Mouse (Mus musculus) layer of hippocampus, adult 9-11 months (tissue): ENCODE measurements around the gene Fscn2.
A peak's percentile ranks its signal among the peaks of the same experiment; 100 is the strongest.
"Not testable (repeated sequence)": the region's sequence is repeated elsewhere in the genome, so short reads cannot be mapped to it uniquely, and the experiment has no call there.

Experiments
- DNase-seq: peaks from one replicate; pipeline ENCODE4 v3.0.0; 2022

Gene Fscn2

DNA sequence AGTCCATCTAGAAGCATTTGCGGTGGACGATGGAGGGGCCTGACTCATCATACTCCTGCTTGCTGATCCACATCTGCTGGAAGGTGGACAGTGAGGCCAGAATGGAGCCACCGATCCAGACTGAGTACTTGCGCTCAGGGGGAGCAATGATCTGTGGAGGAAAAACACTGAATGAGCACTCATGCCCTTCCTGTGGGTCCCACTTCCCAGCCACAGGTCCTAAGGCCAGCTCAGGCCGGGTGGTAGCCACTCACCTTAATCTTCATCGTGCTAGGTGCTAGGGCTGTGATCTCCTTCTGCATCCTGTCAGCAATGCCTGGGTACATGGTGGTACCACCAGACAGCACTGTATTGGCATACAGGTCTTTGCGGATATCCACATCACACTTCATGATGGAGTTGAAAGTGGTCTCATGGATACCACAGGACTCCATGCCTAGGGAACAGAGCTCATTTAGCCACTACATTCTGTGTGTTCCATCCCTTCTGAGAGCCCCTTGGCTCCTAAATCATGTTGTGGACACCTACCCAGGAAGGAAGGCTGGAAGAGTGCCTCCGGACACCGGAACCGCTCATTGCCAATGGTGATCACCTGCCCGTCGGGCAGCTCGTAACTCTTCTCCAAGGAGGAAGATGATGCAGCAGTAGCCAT is 14.8 kb upstream of the Fscn2 start:
- not testable (repeated sequence) for DNase-seq

DNA sequence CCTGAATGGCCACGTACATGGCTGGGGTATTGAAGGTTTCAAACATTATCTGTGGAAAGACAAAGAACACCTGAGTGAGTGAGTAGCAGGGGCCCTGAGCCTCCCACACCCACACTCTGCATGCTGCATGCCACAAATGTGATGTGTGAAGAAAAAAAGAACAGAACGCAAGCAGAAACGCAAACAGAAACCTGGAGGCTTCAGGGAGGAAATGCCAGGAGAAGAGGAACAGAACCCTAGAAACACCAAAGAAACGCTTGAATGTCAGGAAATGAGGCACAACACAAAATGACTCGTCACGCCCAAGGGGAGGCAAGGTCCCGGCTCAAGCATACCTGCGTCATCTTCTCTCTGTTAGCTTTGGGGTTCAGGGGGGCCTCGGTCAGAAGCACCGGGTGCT is 14.0 kb upstream of the Fscn2 start:
- no peak for DNase-seq

DNA sequence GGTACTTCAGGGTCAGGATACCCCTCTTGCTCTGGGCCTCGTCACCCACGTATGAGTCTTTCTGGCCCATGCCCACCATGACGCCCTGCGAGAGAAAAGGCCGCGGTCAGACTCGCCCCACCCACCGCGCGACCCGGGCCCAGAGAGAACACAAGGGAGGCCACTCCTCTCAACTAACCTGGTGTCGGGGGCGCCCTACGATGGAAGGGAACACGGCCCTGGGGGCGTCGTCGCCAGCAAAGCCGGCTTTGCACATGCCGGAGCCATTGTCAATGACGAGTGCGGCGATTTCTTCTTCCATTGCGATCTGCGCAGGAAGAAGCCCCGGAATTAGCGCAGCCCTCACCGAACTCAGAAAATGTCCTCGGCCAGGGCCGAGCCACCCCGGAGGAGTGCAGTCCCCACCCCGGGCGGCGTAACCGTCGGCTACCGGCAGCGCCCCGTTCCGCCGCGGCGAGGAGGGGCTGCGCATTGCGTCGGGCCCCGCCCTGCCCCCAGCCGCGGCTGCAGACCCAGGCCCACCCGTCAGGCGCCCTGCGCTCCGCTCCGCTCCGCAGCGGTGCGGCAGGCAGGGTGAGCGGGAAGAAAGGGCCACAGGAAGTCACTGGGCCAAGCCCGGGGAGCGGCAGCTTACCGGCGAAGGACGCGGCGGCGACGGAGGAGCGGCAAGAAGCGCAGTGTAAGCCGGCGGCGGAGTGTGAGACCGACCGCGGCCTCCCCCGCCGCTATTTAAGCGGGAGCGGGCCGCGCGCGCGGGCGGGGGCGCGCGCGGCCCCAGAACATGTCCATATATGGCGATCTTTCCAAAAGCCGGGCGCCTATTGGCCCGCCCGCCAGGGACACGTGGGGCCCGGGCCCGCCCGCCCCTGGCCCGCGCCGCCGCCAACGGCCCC is 13.3 kb upstream of the Fscn2 start, which contains the start of gene Actg1:
Actg1 (minus strand) TSS at position 752 of the 893 bp plus-strand sequence.
- peak; percentile 89 for DNase-seq

DNA sequence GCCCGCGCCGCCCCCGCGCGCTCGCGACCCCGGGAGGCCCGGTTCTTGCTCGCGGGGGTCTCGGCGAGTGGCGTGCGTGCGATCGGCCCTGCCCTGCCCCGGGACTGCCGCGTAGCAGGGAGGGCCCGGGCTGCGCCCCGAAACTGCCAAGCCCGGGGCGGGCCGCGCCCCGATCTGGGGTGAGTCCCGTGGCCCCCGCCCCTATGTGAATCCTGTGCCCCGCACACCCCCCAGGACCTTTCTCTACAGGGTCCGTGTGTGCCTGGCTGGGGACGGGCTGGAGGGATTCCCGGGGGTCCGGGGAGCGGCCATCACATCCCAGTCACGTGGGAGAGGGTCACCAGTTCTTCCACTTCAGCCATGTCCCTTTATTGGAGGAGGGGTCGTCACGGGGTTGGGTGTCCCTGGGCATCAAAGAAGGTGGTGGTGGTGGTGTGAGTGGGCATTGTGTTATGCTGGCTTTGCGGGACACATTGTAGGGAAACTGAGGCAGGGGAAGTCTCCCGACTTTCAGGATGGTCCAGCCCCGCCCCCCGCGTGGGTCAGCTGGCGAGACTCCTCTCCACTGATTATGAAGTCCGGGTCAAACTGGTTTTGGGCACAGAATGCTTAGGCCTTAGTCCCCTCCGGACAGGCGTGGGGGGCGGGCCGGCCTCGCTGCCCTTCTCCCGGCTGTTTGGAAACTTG is 12.5 kb upstream of the Fscn2 start:
- peak; percentile 72 for DNase-seq

DNA sequence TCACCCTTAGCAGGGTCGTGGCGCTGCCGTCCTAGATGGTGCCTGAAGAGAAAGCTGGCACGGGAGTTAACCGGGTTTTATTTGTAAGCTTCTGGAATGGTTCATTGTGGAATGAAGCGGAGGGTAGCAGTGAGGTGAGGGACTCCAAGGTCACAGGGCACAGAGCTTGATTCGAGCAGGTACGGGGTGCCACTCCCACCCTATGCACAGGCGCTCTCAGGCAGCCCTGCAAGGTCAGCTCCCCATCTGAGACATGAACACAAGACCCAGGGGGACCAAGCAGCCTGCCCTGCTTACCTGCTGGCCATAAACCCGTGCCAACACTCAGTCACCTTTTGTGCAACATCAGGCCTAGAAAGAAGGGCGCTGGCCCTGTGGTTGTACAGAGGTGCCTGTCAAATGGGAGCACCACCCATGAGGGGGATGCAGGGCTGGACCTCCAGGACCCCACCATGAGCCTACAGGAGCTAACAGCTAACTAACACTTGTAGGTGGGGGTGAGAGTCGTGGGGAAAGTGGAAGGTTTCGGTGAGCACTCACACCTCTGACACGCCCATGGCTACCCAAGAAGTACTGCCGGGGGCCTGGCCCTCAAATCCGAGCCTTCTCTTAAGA is 11.9 kb upstream of the Fscn2 start:
- DNase-seq, result peak; percentile 57

DNA sequence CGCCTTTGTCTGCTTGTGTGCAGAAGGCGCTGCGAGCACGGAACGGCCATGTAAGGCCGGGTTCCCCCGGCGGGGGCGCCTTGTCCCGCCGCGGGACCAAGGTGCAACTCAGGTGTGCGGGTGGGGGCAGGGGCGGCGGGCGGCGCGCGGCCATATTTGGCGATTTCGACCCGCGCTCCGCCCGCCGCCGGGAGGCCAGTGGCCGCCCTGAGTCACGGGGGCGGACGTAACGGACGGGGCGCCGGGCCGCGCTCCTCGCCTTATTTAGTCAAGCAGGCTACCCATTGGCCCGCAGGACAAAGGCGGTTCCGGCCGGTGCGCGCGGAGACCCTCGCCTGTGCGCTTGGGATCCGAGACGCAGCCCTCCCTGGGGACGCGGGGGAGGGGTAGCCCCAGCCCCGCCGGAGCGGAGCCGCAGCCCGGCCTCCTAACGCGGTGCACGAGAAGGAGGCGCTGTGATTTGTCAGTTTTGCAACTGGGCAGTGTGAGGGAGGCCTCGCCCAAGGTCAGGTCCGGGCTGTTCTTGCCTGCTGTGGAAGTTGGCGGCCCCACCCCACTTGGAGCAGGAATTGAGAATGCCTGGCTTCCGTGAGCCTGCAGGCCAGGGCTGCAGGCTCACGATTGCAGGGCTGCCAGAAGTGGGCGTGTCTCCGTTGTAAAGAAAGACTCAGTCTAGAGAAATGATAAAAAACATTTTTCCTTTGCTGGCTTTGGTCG is 11.2 kb upstream of the Fscn2 start:
- DNase-seq, result peak; percentile 84

DNA sequence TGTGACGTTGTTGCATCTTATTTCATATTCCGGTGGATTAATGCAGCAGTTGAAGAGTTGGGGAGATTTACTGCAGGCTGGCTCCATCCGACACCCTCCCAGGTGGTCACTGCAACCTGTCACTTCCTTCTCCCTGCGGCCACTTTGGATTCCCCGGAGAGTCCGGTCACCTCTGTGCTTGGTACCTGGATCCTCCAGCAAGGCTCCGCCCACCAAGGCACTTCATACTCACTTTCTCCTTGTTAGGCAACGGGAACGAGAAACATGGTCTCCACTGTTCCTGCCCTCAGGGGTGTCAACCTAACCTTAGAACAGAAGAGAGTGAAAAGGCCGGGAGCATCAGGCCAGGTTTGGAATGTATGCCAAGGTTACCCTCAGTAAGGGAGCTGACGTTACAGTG is 10.6 kb upstream of the Fscn2 start:
- DNase-seq, result no peak

DNA sequence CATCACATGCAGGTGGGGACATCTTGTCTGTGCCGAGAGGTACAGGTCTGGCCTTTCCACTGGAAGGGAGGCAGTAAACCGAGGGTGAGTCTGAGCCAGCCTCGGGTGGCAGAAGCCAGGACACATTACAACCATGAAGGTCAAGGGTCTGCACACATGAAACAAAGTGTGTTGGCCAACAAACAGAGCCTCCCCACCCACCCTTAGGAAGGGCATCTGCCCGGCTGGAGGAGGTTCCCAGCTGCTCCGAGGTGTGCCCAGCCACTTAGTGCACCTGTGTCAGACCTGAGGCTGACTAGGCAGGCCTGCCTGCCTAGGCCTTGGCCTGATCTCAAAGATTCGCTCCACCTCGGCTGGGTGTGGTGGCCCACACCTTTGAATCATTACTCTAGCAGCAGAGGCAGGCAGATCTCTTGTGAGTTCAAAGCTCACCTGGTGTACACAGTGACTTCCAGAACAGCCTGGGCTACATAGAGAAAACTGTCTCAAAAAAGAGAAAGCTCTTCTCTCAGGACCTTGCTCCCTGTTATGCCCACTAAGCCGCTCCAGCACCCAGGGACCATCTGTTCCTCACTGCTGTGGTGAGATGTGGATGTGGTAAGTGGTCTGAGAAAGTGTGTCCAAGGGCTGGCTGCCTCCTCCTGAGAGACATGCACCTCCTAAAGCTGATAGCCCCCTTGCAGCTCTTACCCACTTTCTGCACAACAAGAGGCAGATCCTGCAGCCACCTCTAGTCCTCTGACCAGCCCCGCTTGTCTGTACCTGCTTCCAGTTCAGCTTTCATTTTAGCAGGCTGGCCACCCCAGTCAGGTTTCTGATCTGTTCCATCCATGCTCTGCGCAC is 9.9 kb upstream of the Fscn2 start:
- DNase-seq, result no peak

DNA sequence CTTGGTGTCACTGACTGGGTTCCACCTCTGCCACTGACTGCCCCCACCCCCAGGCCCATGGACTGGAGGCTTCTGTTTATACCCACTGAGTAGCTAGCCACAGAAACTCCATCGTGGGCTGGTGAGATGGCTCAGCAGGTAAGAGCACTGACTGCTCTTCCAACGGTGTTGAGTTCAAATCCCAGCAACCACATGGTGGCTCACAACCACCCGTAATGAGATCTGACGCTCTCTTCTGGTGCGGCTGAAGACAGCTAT is 9.3 kb upstream of the Fscn2 start:
- DNase-seq, result not testable (repeated sequence)

DNA sequence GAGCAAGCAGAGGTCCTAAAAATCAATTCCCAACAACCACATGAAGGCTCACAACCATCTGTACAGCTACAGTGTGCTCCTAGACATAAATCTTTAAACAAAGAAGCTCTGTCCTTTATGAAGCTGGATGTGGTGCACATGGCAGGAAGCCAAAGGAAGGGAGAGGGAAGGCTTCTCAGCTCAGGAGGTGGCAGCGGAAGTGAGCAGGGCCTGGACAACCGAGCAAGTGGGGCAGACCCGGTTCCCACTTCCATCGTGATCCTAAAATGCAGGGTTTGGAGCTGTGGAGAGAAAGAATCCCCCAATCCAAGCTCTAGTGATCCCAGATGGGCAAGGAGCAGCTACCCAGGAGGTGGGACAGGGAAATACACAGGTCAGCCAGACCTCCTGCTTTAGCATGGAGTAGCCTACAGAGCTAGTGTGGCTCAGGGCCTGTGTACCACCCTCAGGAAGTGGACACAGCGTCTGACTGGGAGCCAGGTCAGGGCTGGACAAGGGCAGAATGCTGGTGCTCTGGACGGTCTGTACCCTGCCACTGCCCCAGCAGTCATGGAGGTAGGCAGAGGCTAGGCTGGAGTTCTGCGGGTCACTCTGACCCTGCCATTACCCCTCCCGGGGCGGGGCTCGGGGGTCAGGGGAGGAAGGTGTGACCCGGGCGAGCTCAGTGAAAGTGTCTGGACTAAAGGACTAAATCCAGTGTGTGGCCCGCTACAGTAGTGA is 8.6 kb upstream of the Fscn2 start:
- DNase-seq, result no peak

DNA sequence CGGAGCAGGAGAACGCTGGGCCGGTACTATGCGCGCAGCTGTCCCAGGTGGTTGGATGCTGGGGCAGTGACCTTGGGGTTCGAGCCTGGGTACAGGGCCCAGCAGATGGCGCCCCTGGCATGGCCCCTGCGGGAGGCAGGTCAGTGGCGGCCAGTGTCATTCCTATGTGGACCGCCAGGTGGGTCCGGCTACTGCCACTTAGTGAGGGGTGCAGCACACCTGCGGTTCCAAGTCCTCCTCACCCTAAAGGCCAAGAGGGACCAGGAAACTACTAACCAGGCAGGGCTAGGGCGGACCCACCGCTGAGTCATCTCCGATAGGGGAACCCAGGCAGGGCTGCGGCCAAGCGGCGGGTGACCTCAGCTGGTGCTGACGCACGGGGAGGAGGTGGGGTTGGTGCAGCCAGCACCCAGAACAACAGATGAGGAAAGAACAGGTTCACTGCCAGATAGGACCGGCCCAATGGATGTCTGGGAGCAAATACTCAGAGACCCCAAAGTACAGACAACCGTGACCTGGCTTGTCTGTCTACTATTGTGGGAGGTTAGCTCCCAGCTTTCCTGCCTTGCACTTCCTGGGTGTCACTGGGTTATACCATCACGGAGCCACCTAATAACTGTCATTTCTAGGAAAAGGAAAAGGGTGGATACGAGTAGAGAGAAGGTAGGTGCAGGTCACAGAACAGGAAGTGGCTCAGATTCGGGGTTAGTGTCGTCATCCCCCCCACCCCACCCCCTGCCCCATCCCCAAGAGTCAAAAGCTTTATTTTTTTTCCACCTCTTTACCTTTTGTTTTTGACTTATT is 7.6 kb upstream of the Fscn2 start:
- peak; percentile 70 for DNase-seq

DNA sequence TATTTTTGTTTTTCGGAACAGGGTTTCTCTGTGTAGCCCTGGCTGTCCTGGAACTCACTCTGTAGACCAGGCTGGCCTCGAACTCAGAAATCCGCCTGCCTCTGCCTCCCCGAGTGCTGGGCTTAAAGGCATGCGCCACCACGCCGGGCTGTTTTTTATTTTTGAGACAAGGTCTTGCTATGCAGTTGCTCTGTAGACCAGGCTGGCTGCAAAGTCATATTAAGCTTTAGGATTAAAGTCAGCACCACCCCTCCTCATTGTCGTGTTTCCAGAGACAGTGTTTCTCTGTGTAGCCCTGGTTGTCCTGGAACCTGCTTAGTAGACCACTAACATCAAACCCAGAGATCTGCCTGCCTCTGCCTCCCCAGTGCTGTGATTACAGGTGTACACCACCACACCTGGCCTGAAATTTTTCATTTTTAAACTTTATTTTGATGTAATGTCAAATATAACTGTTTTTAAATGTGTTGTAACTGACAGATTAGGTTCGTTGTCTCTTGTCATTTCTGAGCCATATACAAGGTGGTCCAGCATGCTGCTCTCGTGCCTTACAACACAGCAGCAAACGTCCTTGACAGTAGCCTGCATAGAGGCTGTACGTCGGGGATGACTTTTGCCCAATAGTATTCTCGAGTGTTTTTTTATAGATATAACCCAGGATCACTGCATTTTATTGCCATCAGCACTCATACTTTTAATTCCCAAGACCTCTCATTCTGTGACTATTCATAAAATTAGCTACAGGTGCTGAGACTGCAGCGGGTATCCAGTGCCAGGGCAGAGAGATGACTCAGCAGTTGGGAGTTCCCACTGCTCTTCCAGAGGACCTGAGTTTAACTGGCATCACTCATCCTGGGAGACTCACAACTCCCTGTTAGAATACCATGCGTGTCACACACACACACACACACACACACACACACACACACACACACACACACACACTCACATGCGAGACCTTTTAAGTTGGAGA is 6.7 kb upstream of the Fscn2 start:
- peak; percentile 4 for DNase-seq

DNA sequence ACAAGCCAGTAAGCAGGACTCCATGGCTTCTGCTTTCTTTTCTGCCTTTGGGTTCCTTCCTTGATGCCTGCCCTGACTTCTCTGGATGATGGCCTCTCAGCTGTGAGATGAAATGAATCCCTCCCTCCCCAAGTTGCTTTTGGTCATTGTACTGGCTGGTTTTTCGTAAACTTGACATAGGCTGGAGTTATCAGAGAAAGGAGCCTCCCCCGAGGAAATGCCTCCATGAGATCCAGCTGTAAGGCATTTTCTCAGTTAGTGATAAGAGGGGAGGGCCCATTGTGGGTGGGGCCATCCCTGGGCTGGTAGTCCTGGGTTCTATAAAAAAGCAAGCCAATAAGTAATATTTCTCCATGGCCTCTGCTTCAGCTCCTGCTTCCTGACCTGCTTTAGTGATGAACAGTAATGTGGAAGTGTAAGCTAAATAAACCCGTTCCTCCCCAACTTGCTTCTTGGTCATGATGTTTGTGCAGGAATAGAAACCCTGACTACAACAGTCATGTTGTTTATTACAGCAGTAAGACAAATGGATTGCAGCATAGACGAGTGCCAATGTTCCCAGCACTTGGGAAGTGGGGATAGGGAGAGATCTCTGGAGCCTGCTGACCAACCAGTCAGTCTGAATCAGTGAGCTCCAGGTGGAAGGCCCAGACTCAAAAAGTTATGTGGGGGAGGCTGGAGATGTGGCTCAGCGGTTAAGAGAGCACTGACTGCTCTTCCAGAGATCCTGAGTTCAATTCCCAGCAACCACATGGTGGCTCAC is 5.9 kb upstream of the Fscn2 start:
- DNase-seq, result no peak

DNA sequence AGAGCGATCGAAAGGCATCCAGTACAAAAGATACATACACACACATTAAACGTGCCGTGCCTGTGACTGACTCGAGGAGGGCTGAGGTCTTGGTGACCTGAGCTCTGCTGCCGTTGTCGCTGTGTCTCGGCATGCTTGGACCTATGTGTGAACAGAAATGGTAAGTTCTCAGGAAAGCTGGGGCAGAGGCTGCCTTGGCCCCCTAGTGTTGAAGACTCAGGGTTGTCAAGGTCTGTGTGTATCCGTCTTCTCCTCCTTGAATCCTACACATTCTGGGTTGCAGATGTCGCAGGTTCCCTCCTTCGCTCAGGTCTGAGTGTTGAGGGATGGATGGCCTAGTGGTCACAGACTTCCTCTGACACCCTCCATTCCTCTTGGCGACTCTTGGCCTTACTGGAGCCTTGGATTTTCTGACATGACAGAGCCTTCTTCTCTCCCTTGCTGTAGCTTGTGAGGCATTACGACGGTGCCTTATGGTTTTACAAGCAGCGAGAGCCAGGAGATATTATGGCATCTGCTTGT is 5.0 kb upstream of the Fscn2 start:
- DNase-seq, result no peak

DNA sequence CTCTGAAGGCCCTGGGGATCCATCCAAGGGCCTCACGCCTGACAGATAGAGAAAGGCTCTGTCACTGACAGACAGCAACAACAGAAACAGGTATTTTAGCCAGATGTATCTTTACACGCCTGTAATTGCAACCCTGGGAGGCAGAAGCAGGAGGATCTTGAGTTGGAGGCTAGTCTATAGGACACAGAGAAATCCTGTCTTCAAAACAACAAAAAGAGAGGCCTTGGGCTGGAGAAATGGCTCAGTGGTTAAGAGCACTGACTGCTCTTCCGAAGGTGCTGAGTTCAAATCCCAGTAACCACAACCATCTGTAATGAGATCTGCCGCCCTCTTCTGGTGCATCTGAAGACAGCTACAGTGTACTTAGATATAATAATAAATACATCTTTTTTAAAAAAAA is 4.4 kb upstream of the Fscn2 start:
- no peak for DNase-seq

DNA sequence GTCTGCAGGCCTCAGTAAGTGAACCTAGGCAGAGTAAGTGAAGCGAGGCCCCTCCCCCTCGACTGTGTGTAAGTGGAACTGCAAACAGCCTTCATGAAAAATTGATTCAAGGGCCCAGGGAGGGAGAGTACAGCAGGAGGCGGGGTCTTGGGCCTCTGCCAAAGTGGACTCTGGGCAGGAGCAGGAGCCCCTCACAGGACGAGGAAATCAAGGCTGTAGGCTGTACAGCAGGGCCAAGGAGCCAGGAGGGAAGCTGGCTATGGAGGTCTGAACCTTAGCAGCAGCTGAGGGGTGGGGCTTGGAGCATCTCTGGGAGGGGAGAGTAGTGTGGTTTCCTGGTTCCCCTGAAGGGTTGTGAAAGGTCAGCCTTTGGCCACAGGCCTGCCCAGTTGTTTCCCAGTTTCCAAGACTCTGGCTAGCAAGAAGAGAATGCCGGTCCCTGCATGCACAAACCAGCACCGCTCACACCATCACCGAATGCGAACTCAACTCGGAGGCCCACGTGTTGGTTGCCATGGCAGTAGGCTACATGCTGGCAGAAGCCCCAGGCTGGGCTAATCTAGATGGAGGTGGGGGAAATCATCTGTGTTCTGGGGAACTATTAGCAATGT is 3.4 kb upstream of the Fscn2 start:
- DNase-seq, result peak; percentile 92

DNA sequence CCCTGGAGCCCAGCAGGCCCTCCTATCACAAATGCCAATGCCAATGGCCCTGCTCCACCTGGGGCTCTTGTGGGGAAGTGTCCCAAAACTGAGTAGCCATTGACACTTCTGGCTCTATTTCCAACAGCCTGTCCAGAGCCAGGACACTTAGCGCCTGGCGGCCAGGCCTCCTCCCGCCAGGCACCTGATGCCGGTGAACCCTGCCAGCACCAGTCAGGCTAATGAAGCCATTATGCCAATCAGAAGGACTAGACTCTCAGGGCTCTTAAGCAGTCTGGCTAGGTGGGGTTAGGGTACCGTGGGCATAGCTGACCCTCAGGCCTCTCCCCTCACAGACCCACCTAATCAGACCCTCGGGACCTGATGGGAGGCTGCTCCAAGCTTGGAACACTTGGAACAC is 1.9 kb upstream of the Fscn2 start:
- DNase-seq, result no peak

DNA sequence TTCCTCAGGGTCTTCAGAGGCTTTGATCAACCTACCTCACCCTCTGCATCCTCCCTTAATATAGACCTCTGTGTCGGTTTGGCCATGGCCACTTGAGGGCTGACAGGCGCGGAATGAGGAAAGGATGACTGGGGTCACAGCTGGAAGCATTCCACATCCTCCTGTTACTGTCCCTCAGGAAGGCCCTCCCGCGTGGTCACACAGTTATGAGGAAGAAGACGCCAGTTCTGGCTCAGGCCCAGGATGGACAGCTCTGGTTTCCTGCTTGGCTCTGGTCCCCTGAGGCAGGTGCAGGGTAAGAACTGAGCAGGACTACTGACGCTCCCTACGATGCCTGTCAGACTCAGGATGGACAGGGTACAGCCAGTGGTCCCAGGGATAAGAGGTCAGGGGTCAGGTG is 1.3 kb upstream of the Fscn2 start:
- DNase-seq, result no peak
